Mouse (Mus musculus) liver, embryonic 16.5 days (tissue): ENCODE data around the gene Gch1. TPM values are rescaled to one million over a fixed set of nuclear protein-coding genes. Genes with fewer than 3 reads are reported as not detected.

Source experiments
- ATAC-seq: fragments of 200-750 bp; cut with Nextera tagmentation; 2 replicates; pipeline ENCODE4 v1.8.0; 2017; ENCODE audit warnings: low read depth, mild to moderate bottlenecking, moderate number of reproducible peaks, moderate library complexity
- H3K27ac ChIP-seq: fragments of 300-500 bp; sonication (generic); 2 replicates; pipeline ENCODE4 v1.5.1; 2014; ENCODE audit warnings: mild to moderate bottlenecking, low read length
- H3K27me3 ChIP-seq: fragments of 300-500 bp; sonication (generic); 2 replicates; pipeline ENCODE4 v1.6.1; 2014; ENCODE audit warnings: low read depth, low read length, mixed read lengths; ENCODE audit not compliant: control insufficient read depth, insufficient read depth
- H3K36me3 ChIP-seq: fragments of 300-500 bp; sonication (generic); 2 replicates; pipeline ENCODE4 v1.6.1; 2014; ENCODE audit warnings: mild to moderate bottlenecking; ENCODE audit not compliant: control insufficient read depth, insufficient read depth
- H3K4me1 ChIP-seq: fragments of 300-500 bp; sonication (generic); 2 replicates; pipeline ENCODE4 v1.6.1; 2014; ENCODE audit warnings: low read depth, low read length, mixed read lengths; ENCODE audit not compliant: control insufficient read depth
- H3K4me2 ChIP-seq: fragments of 300-500 bp; sonication (generic); 2 replicates; pipeline ENCODE4 v1.6.1; 2014; ENCODE audit warnings: low read depth, low read length, mixed read lengths
- H3K4me3 ChIP-seq: fragments of 300-500 bp; sonication (generic); 2 replicates; pipeline ENCODE4 v1.5.1; 2014; ENCODE audit warnings: low read depth, mild to moderate bottlenecking, low read length
- H3K9ac ChIP-seq: fragments of 300-500 bp; sonication (generic); 2 replicates; pipeline ENCODE4 v1.6.1; 2014; ENCODE audit warnings: low read depth, low read length
- H3K9me3 ChIP-seq: fragments of 300-500 bp; sonication (generic); replicated peaks from 2 replicates; pipeline ENCODE4 v1.6.1; 2016; ENCODE audit warnings: low read length; ENCODE audit not compliant: control insufficient read depth
- WGBS: fragments of 180-500 bp; shearing (Covaris S2); extraction: QIAGEN DNeasy Blood & Tissue Kit; methylation state at CpG from one replicate; pipeline ENCODE4 v1.1.7; 2014; ENCODE audit not compliant: insufficient replicate concordance; 5-methylcytosine and 5-hydroxymethylcytosine counted together
- polyA plus RNA-seq: library from polyadenylated mRNA; unstranded; fragments of >200 nt; fragmentation: Nextera tagmentation; extraction: Ambion mirVana; gene quantifications from 2 replicates; pipeline ENCODE4 v1.2.1, GENCODE M21; 2015

The Gch1 gene
- polyA plus RNA-seq, 1 experiment from 2014 or later = 4.6 TPM

GRCm38 (mm10) chr14:47154303-47154702 is 34.9 kb downstream of the Gch1 start:
- Histone ChIP-seq H3K4me3 (no peak overlapping the region), H3K9me3 (no peaks in the 10 kb centered on the region), H3K27me3 (no peaks in the 10 kb centered on the region), H3K4me1 (no peaks in the 10 kb centered on the region), H3K4me2 (no peak overlapping the region), H3K27ac (no peak overlapping the region), H3K9ac (no peak overlapping the region), H3K36me3 (no peaks in the 10 kb centered on the region)
- no peak for ATAC-seq
- WGBS = 65% methylated on average over 3 of the region's 3 CpGs

GRCm38 (mm10) chr14:47151306-47151705 is 37.9 kb downstream of the Gch1 start:
- WGBS = 62% methylated on average over 6 of the region's 6 CpGs
- no peak overlapping the region for H3K9ac ChIP-seq
- H3K27me3 ChIP-seq = no peaks in the 10 kb centered on the region
- H3K4me1 ChIP-seq = no peaks in the 10 kb centered on the region
- no peak overlapping the region for H3K4me2 ChIP-seq
- ATAC-seq = no peak
- no peaks in the 10 kb centered on the region for H3K36me3 ChIP-seq
- H3K4me3 ChIP-seq = no peak overlapping the region
- H3K27ac ChIP-seq = no peak overlapping the region
- no peaks in the 10 kb centered on the region for H3K9me3 ChIP-seq

- Histone ChIP-seq H3K4me2 (no peak overlapping the region), H3K4me1 (no peaks in the 10 kb centered on the region), H3K27ac (no peak overlapping the region), H3K4me3 (no peak overlapping the region), H3K9ac (no peak overlapping the region), H3K9me3 (no peaks in the 10 kb centered on the region), H3K36me3 (no peaks in the 10 kb centered on the region), H3K27me3 (no peaks in the 10 kb centered on the region)
- no peak for ATAC-seq
- 88% methylated on average over 5 of the region's 5 CpGs for WGBS
Observed at GRCm38 (mm10) chr14:47144326-47144725, 44.9 kb downstream of the Gch1 start.

DNA sequence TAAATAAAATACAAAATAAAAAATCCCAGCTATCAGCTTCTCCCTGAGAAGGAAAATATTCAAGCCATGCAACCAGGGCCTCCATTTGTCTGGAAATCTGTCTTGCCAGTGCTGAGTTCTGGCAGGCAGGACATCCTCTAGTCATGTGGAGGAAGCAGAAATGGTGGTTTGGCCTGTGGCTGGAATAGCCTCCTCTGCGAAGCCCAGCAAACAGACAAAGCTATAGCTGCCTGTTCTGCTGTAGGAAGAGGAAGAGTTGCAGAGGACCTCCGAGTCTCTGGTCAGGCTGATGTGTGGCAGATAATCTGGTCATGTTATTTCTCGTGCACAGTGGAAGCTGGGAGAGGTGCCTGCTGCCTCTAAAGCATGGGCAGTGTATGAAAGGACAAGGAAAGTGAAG is 50.4 kb downstream of the Gch1 start:
- Histone ChIP-seq H3K9me3 (no peaks in the 10 kb centered on the region), H3K4me1 (no peaks in the 10 kb centered on the region), H3K9ac (no peak overlapping the region), H3K27ac (no peak overlapping the region), H3K4me3 (no peak overlapping the region), H3K36me3 (no peaks in the 10 kb centered on the region), H3K27me3 (no peaks in the 10 kb centered on the region), H3K4me2 (no peak overlapping the region)
- WGBS = 19% methylated on average over 3 of the region's 3 CpGs
- ATAC-seq = no peak

DNA sequence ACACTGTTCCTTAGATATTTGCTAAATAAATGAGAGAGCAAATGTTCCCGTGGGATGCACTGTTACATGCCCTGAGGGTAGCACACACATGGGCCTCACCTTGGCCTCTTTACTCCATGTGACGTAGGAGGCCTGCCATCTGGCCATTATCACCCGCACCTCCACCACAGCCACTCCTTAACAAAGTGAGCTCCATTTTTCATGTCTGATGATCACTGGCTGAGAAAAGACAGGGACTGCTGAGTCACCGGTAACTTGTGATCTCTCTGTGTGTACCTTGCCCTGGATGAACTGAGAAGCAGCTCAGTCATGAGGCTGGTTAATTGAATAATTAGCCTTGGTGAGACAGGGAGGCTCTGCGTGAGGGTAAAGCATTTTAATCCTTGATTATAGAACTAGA is 52.6 kb downstream of the Gch1 start:
- no peak for ATAC-seq
- Histone ChIP-seq H3K9me3 (no peaks in the 10 kb centered on the region), H3K4me3 (no peak overlapping the region), H3K4me2 (no peak overlapping the region), H3K36me3 (no peaks in the 10 kb centered on the region), H3K9ac (no peak overlapping the region), H3K27me3 (no peaks in the 10 kb centered on the region), H3K4me1 (no peaks in the 10 kb centered on the region), H3K27ac (no peak overlapping the region)
- WGBS = 53% methylated on average over 5 of the region's 5 CpGs

GRCm38 (mm10) chr14:47133948-47134347 is 55.3 kb downstream of the Gch1 start:
- 66% methylated on average over 10 of the region's 10 CpGs for WGBS
- H3K4me1 ChIP-seq = no peaks in the 10 kb centered on the region
- H3K27ac ChIP-seq = no peak overlapping the region
- no peak overlapping the region for H3K4me2 ChIP-seq
- ATAC-seq = no peak
- H3K36me3 ChIP-seq = no peaks in the 10 kb centered on the region
- no peaks in the 10 kb centered on the region for H3K9me3 ChIP-seq
- H3K9ac ChIP-seq = no peak overlapping the region
- H3K4me3 ChIP-seq = no peak overlapping the region
- no peaks in the 10 kb centered on the region for H3K27me3 ChIP-seq

GRCm38 (mm10) chr14:47127987-47128386 is 61.2 kb downstream of the Gch1 start:
- 69% methylated on average over 5 of the region's 5 CpGs for WGBS
- Histone ChIP-seq H3K9me3 (no peaks in the 10 kb centered on the region), H3K4me3 (no peak overlapping the region), H3K27me3 (no peaks in the 10 kb centered on the region), H3K4me1 (no peaks in the 10 kb centered on the region), H3K4me2 (no peak overlapping the region), H3K9ac (no peak overlapping the region), H3K36me3 (no peaks in the 10 kb centered on the region), H3K27ac (no peak overlapping the region)
- ATAC-seq = no peak

DNA sequence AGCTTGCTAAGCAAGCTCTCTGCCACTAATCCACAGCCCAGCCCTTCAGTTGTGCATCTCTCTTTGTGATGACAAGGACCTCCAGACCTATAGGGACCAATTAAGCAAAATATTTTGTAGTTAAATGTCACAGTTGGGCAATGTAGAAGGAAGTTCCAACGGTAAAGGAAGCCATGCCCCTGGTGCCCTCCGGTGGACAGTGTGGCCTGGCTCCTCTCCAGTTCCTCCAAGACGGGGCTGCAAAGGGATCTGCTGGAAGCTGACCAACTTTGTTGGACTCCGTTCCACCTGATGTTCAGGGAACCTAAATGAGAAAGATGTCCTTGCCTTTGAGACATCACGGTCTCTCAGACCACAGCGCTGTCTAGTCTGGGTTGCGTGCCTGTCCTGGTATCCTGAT is 71.7 kb downstream of the Gch1 start:
- WGBS = 44% methylated on average over 7 of the region's 7 CpGs
- H3K27ac ChIP-seq = no peak overlapping the region
- no peak for ATAC-seq
- H3K27me3 ChIP-seq = no peaks in the 10 kb centered on the region
- H3K4me2 ChIP-seq = no peak overlapping the region
- H3K9ac ChIP-seq = no peak overlapping the region
- H3K9me3 ChIP-seq = no peaks in the 10 kb centered on the region
- no peaks in the 10 kb centered on the region for H3K36me3 ChIP-seq
- peaks cover 4% of the 10 kb centered on the region for H3K4me1 ChIP-seq
- no peak overlapping the region for H3K4me3 ChIP-seq

- Histone ChIP-seq H3K27ac (no peak overlapping the region), H3K9ac (no peak overlapping the region), H3K9me3 (no peaks in the 10 kb centered on the region), H3K4me2 (no peak overlapping the region), H3K4me1 (peaks cover 4% of the 10 kb centered on the region), H3K4me3 (no peak overlapping the region), H3K36me3 (no peaks in the 10 kb centered on the region), H3K27me3 (no peaks in the 10 kb centered on the region)
- WGBS = 50% methylated on average over 9 of the region's 10 CpGs
- ATAC-seq = peak; percentile 45; the same call in 1 of the 2 replicates
Observed at GRCm38 (mm10) chr14:47116062-47116762, 73.0 kb downstream of the Gch1 start.
